Mouse (Mus musculus) liver, adult 2 months (tissue): ENCODE measurements at regions not wholly inside any gene's neighbourhood (a gene's known extent, or its start where the extent isn't known, plus 50 kb on each side); places are given as distances from the start of the nearest gene placed in this dataset.

Experiments used
- DNase-seq: peaks from one replicate; pipeline ENCODE4 v3.0.0-alpha.2; 2011; ENCODE audit warnings: low read depth, low spot score; ENCODE audit errors: extremely low read depth
- H3K27ac ChIP-seq: fragments of 200-500 bp; replicated peaks from 2 replicates; pipeline ENCODE4 v1.5.1; 2012; ENCODE audit warnings: low read depth, mild to moderate bottlenecking, control low read depth, inconsistent platforms, low read length; ENCODE audit not compliant: insufficient read depth
- H3K27me3 ChIP-seq: fragments of 200-500 bp; 2 replicates; pipeline ENCODE4 v1.6.1; 2012; ENCODE audit warnings: mild to moderate bottlenecking, moderate library complexity, low read length, inconsistent platforms; ENCODE audit not compliant: control insufficient read depth, insufficient read depth
- H3K36me3 ChIP-seq: fragments of 200-500 bp; 2 replicates; pipeline ENCODE4 v1.6.1; 2012; ENCODE audit warnings: low read length, inconsistent platforms; ENCODE audit not compliant: control insufficient read depth, insufficient read depth
- H3K4me1 ChIP-seq: fragments of 200-500 bp; 2 replicates; pipeline ENCODE4 v1.6.1; 2011; ENCODE audit warnings: low read length; ENCODE audit not compliant: control insufficient read depth, insufficient read depth
- H3K4me3 ChIP-seq: fragments of 200-500 bp; 2 replicates; pipeline ENCODE4 v1.5.1; 2011; ENCODE audit warnings: low read depth, mild to moderate bottlenecking, control low read depth, low read length, moderate library complexity; ENCODE audit not compliant: insufficient read depth
- H3K79me2 ChIP-seq: fragments of 200-500 bp; 2 replicates; pipeline ENCODE4 v1.6.1; 2012; ENCODE audit warnings: inconsistent platforms, mild to moderate bottlenecking, low read length, moderate library complexity; ENCODE audit not compliant: control insufficient read depth, insufficient read depth
- H3K9ac ChIP-seq: fragments of 200-500 bp; 2 replicates; pipeline ENCODE4 v1.6.1; 2012; ENCODE audit warnings: low read depth, mild to moderate bottlenecking, control low read depth, inconsistent platforms, low read length
- CTCF ChIP-seq: fragments of 200-500 bp; IDR thresholded peaks from 2 replicates; pipeline ENCODE4 v1.5.1; 2011; ENCODE audit warnings: low read depth, low read length, control low read depth
- POLR2A ChIP-seq: fragments of 200-500 bp; IDR thresholded peaks from 2 replicates; pipeline ENCODE4 v1.6.1; 2011; ENCODE audit warnings: low read length, control low read depth; ENCODE audit not compliant: insufficient read depth; ENCODE audit errors: extremely low read depth
- WGBS: fragments of 180-500 bp; shearing (Covaris S2); methylation state at CpG from one replicate; pipeline ENCODE4 v1.1.7; 2018; 5-methylcytosine and 5-hydroxymethylcytosine counted together

DNA sequence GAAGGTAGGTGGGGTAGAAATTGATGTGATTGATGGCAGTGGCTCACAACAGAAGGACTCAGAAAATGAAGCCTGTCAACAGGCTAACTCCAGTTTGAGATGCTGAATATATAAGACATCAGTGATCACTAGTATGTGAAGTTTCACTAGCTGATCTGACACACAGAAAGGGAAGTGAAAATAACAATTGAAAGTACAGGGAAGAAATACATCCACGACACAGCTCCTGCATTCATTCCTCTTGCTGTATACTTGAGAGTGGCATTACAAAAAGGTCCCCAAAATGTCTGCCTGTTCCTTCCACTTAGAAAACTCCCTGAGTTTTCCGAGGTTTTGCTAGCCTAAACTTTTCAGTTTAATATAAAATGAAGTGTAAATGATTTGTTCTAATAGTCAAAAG lies 116.2 kb upstream of the Dmac1 start:
- no peak overlapping the region for H3K4me3 ChIP-seq
- TF ChIP-seq CTCF = no peak
- TF ChIP-seq POLR2A = no peak
- no peak overlapping the region for H3K27ac ChIP-seq
- no peaks in the 10 kb centered on the region for H3K79me2 ChIP-seq
- 62% methylated on average over 2 of the region's 2 CpGs for WGBS
- no peaks in the 10 kb centered on the region for H3K36me3 ChIP-seq
- H3K9ac ChIP-seq = no peak overlapping the region
- DNase-seq = no peak
- no peaks in the 10 kb centered on the region for H3K27me3 ChIP-seq
- no peaks in the 10 kb centered on the region for H3K4me1 ChIP-seq

DNA sequence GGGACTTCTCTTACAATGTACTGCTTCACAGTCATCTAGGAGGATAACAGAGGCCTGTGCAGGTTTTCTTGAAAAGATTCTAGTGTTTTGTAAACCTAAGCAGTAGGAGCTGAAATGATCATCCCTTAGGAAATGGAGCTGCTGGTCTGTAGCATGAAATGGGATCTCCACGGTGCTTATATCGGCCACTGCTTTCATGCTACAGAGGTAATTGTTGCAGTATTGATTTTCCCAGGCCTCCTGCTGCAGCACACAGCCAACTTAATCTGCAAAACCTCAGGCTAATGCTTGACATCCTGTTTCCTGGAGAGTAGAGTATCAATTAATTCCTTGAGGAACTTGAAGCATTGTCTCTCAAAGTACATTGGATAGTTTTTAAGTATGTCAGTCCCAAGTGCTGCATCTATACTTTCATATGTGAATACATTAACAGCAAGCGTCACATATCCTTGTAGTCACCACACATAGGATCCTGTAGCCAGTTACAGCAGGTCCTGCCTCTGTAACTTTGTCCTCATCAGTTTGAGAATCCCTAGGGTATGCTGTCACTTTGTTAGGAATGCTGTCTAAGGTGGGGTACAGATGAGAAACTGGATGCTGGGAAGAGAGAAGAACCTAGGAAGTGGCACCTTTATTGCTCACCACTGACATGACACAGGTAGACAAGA lies 108.3 kb upstream of the Dmac1 start:
- no peaks in the 10 kb centered on the region for H3K27me3 ChIP-seq
- H3K4me1 ChIP-seq = no peaks in the 10 kb centered on the region
- H3K9ac ChIP-seq = no peak overlapping the region
- 60% methylated on average over 3 of the region's 3 CpGs for WGBS
- TF ChIP-seq CTCF (no peak), POLR2A (no peak)
- no peak overlapping the region for H3K4me3 ChIP-seq
- no peak overlapping the region for H3K27ac ChIP-seq
- H3K36me3 ChIP-seq = no peaks in the 10 kb centered on the region
- no peaks in the 10 kb centered on the region for H3K79me2 ChIP-seq
- DNase-seq = no peak

DNA sequence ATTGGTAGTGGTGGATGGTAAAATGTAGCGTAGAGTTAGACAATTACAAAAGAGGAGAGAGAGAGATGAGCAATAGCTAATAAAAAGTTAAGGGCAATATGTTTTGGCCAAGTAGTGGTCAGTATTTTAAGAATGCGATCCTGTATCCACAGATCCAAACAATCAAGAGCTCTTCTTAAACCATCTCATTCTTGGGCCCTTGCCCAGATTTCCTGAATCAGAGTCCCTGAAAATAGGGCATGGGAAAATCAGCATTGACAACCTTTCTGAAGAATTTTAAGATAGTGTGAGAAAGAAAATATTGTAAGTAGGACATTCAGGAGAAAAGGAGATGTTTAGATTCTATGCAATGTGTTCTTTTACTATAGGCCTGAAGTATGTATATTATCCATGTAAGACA lies 81.4 kb upstream of the Dmac1 start:
- Histone ChIP-seq H3K4me1 (no peaks in the 10 kb centered on the region), H3K27ac (no peak overlapping the region), H3K9ac (no peak overlapping the region), H3K4me3 (no peak overlapping the region), H3K27me3 (no peaks in the 10 kb centered on the region), H3K36me3 (no peaks in the 10 kb centered on the region), H3K79me2 (no peaks in the 10 kb centered on the region)
- WGBS = 86% methylated on average over 2 of the region's 2 CpGs
- TF ChIP-seq POLR2A = no peak
- no peak for TF ChIP-seq CTCF
- no peak for DNase-seq

DNA sequence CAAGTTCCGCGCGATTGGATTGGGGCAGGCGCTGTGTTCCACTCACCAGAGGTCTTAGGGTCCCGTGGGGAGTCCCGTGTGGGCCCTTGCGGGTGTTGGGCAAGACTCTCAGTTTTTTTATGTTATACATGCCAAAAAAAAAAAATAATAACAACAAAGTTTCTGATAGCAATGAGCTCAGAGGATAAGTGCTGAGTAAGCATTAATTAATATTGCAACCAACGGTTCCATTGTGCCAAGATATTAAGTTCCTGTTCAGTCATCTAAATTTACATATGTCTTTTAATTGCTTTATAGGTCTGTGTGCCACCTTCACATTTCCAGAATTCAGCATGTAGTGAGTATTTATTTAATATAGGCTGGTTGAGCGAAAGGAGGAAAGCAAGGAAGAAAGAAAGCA lies 77.5 kb upstream of the Dmac1 start:
- H3K27me3 ChIP-seq = no peaks in the 10 kb centered on the region
- H3K79me2 ChIP-seq = no peaks in the 10 kb centered on the region
- DNase-seq = no peak
- no peaks in the 10 kb centered on the region for H3K4me1 ChIP-seq
- 94% methylated on average over 9 of the region's 9 CpGs for WGBS
- no peak overlapping the region for H3K27ac ChIP-seq
- TF ChIP-seq POLR2A (no peak), CTCF (no peak)
- no peak overlapping the region for H3K4me3 ChIP-seq
- no peak overlapping the region for H3K9ac ChIP-seq
- no peaks in the 10 kb centered on the region for H3K36me3 ChIP-seq

DNA sequence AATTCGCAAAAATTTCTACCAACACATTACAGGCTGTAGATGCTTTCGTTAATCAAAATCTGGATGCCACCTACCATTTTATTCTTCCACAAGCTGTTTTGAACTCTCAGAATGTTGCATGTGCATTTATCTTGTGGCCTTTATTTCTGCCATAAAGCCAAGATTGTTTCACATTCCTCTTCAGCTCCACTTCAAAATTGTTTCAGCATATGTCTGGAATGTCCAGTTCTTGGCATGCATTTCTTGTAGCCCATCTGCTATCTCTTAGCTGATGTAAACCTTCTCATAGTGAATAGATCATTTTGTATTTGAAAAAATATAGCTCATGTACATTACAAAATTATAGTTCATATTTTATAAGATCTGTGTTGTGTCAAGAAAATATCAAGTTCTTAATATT lies 56.4 kb upstream of the Dmac1 start:
- no peaks in the 10 kb centered on the region for H3K36me3 ChIP-seq
- no peak for DNase-seq
- no peak overlapping the region for H3K4me3 ChIP-seq
- H3K79me2 ChIP-seq = no peaks in the 10 kb centered on the region
- H3K27ac ChIP-seq = no peak overlapping the region
- no peaks in the 10 kb centered on the region for H3K27me3 ChIP-seq
- H3K4me1 ChIP-seq = no peaks in the 10 kb centered on the region
- no peak overlapping the region for H3K9ac ChIP-seq
- no peak for TF ChIP-seq POLR2A
- no peak for TF ChIP-seq CTCF
- 80% methylated on average over 2 of the region's 2 CpGs for WGBS

DNA sequence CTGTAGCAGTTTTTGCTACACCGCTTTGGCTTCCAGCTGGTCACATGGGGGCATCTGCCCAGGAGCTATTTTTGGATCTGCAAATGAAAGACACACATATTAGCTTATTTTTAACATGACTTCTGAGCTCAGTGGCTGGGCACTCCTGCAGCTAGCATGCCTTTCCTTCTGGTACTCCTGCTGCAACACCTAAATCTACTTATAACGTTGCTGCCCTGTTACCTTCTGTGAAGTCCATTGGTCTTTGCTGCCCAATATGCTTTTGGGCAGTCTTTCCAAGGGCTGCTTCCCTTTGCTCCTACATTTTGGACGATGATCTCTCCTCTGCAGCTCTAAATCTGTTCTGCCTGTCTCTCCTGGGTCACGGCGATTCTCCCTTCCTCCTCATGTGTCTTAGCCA lies 54.7 kb upstream of the Dmac1 start:
- no peaks in the 10 kb centered on the region for H3K27me3 ChIP-seq
- no peaks in the 10 kb centered on the region for H3K4me1 ChIP-seq
- DNase-seq = no peak
- WGBS = 78% methylated on average over 5 of the region's 5 CpGs
- no peaks in the 10 kb centered on the region for H3K36me3 ChIP-seq
- H3K27ac ChIP-seq = no peak overlapping the region
- H3K9ac ChIP-seq = no peak overlapping the region
- H3K79me2 ChIP-seq = no peaks in the 10 kb centered on the region
- no peak for TF ChIP-seq CTCF
- TF ChIP-seq POLR2A = no peak
- no peak overlapping the region for H3K4me3 ChIP-seq
